Mouse (Mus musculus) lung, postnatal 0 days (tissue): ENCODE measurements around the gene Olfr1036. TPM values are rescaled to one million over a fixed set of nuclear protein-coding genes. Genes with fewer than 3 reads are reported as not detected.
"Not testable (repeated sequence)": the region's sequence is repeated elsewhere in the genome, so short reads cannot be mapped to it uniquely, and the experiment has no call there.

Experiments used
- ATAC-seq: fragments of 200-750 bp; cut with Nextera tagmentation; 2 replicates; pipeline ENCODE4 v1.8.0; 2017; ENCODE audit warnings: moderate library complexity
- DNase-seq: peaks from one replicate; pipeline ENCODE4 v3.0.0-alpha.2; 2016; ENCODE audit warnings: low spot score
- H3K27ac ChIP-seq: fragments of 300-500 bp; sonication (generic); 2 replicates; pipeline ENCODE4 v1.5.1; 2014; ENCODE audit warnings: antibody characterized with exemption, mild to moderate bottlenecking, low read length, mixed read lengths
- H3K27me3 ChIP-seq: fragments of 300-500 bp; sonication (generic); replicated peaks from 2 replicates; pipeline ENCODE4 v1.6.1; 2014; ENCODE audit warnings: low read length, mixed read lengths; ENCODE audit not compliant: insufficient read depth
- H3K36me3 ChIP-seq: fragments of 300-500 bp; sonication (generic); 2 replicates; pipeline ENCODE4 v1.6.1; 2014; ENCODE audit warnings: low read length, mixed read lengths; ENCODE audit not compliant: insufficient read depth
- H3K4me1 ChIP-seq: fragments of 300-500 bp; sonication (generic); 2 replicates; pipeline ENCODE4 v1.6.1; 2014; ENCODE audit warnings: antibody characterized with exemption, low read depth, low read length, mixed read lengths; ENCODE audit not compliant: insufficient read depth
- H3K4me2 ChIP-seq: fragments of 300-500 bp; sonication (generic); replicated peaks from 2 replicates; pipeline ENCODE4 v1.6.1; 2014; ENCODE audit warnings: low read depth, mild to moderate bottlenecking, low read length, moderate library complexity, mixed read lengths
- H3K4me3 ChIP-seq: fragments of 300-500 bp; sonication (generic); 2 replicates; pipeline ENCODE4 v1.5.1; 2014; ENCODE audit warnings: low read depth, low read length
- H3K9ac ChIP-seq: fragments of 300-500 bp; sonication (generic); replicated peaks from 2 replicates; pipeline ENCODE4 v1.6.1; 2014; ENCODE audit warnings: low read depth, mild to moderate bottlenecking
- H3K9me3 ChIP-seq: fragments of 300-500 bp; sonication (generic); 2 replicates; pipeline ENCODE4 v1.6.1; 2016; ENCODE audit warnings: low read length, mixed read lengths
- CTCF ChIP-seq: IDR thresholded peaks from 2 replicates; pipeline ENCODE4 v1.5.1; 2016; ENCODE audit warnings: antibody characterized with exemption, mild to moderate bottlenecking
- EP300 ChIP-seq: IDR thresholded peaks from 2 replicates; pipeline ENCODE4 v1.6.1; 2016; ENCODE audit warnings: antibody characterized with exemption, mild to moderate bottlenecking, control low read depth
- WGBS: fragments of 180-500 bp; shearing (Covaris S2); extraction: QIAGEN DNeasy Blood & Tissue Kit; methylation state at CpG from one replicate; pipeline ENCODE4 v1.1.7; 2014; 5-methylcytosine and 5-hydroxymethylcytosine counted together
- polyA plus RNA-seq: library from polyadenylated mRNA; unstranded; fragments of >200 nt; fragmentation: Nextera tagmentation; extraction: Ambion mirVana; gene quantifications from 2 replicates; pipeline ENCODE4 v1.2.1, GENCODE M21; 2015

Olfr1036 gene
- not detected in 2 replicates for polyA plus RNA-seq

- not testable (repeated sequence) for H3K4me1 ChIP-seq, H3K27me3 ChIP-seq, H3K4me2 ChIP-seq, H3K27ac ChIP-seq, H3K9me3 ChIP-seq, H3K36me3 ChIP-seq, DNase-seq, H3K9ac ChIP-seq, ATAC-seq, H3K4me3 ChIP-seq
Observed at GRCm38 (mm10) chr2:86073692-86074091, at the start of gene Olfr1036. TSS of gene Olfr1036 (plus strand) at chr2:86073992.

GRCm38 (mm10) chr2:86045561-86045960 lies 28.2 kb upstream of the Olfr1036 start, which contains the start of gene Olfr1034:
TSS of gene Olfr1034 (plus strand) at chr2:86045861.
- no peak for ATAC-seq
- H3K27ac ChIP-seq: no peak within 1 kb of the TSS
- no peak for TF ChIP-seq CTCF
- H3K27me3 ChIP-seq: no peaks in the 10 kb centered on the region
- H3K4me1 ChIP-seq: no peaks in the 10 kb centered on the region
- no peak within 1 kb of the TSS for H3K4me3 ChIP-seq
- DNase-seq: no peak
- H3K36me3 ChIP-seq: no peaks in the 10 kb centered on the region
- no peak within 1 kb of the TSS for H3K9ac ChIP-seq
- no peak within 1 kb of the TSS for H3K4me2 ChIP-seq
- no peaks in the 10 kb centered on the region for H3K9me3 ChIP-seq

DNA sequence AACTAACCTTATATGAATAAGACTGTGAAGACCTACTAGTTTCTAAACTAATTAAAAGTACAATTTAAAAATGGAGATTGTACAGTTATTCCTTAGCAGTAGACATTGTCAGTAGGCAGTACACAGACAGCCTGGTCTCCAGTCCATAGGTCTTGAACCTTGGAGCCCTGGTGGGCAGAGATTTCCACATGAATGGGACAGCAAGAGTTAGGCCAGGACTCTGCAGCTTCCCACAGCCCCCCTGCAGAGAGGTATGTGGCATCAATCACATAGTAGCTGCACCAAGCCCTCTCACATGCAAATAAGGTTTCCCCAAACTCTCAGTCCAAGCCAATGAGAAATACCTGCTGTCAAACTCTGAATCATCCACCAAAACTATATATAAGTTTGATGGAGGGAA lies 23.0 kb upstream of the Olfr1036 start:
- H3K4me3 ChIP-seq, H3K9me3 ChIP-seq, ATAC-seq, H3K4me2 ChIP-seq, H3K36me3 ChIP-seq, DNase-seq, H3K9ac ChIP-seq, H3K27me3 ChIP-seq, H3K4me1 ChIP-seq, H3K27ac ChIP-seq: not testable (repeated sequence)

DNA sequence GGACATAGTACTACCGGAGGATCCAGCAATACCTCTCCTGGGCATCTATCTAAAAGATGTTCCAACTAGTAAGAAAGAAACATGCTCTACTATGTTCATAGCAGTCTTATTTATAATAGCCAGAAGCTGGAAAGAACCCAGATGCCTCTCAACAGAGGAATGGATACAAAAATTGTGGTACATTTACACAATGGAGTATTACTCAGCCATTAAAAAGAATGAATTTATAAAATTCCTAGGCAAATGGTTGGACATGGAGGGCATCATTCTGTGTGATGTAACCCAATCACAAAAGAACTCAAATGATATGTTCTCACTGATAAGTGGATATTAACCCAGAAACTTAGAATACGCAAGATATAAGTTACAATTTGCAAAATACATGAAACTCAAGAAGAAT lies 10.0 kb upstream of the Olfr1036 start:
- 88% methylated on average over 2 of the region's 2 CpGs for WGBS
- not testable (repeated sequence) for DNase-seq, H3K4me1 ChIP-seq, H3K4me2 ChIP-seq, H3K27ac ChIP-seq, ATAC-seq, H3K36me3 ChIP-seq, H3K4me3 ChIP-seq, H3K9me3 ChIP-seq, H3K9ac ChIP-seq, H3K27me3 ChIP-seq

- Histone ChIP-seq H3K9ac (no peak overlapping the region), H3K27ac (no peak overlapping the region), H3K4me3 (no peak overlapping the region), H3K36me3 (no peaks in the 10 kb centered on the region), H3K4me2 (no peak overlapping the region), H3K4me1 (no peaks in the 10 kb centered on the region), H3K27me3 (no peaks in the 10 kb centered on the region), H3K9me3 (no peaks in the 10 kb centered on the region)
- WGBS: 92% methylated on average over 8 of the region's 8 CpGs
- no peak for DNase-seq
- ATAC-seq: no peak
- TF ChIP-seq EP300 (no peak), CTCF (no peak)
Observed at GRCm38 (mm10) chr2:86070189-86070588, 3.6 kb upstream of the Olfr1036 start.

GRCm38 (mm10) chr2:86080478-86080877 lies 6.7 kb downstream of the Olfr1036 start:
- not testable (repeated sequence) for DNase-seq, H3K4me3 ChIP-seq, ATAC-seq, H3K9me3 ChIP-seq, H3K9ac ChIP-seq, H3K36me3 ChIP-seq, H3K27ac ChIP-seq, H3K4me2 ChIP-seq, H3K4me1 ChIP-seq, H3K27me3 ChIP-seq
- WGBS: 80% methylated on average over 1 of the region's 1 CpGs

DNA sequence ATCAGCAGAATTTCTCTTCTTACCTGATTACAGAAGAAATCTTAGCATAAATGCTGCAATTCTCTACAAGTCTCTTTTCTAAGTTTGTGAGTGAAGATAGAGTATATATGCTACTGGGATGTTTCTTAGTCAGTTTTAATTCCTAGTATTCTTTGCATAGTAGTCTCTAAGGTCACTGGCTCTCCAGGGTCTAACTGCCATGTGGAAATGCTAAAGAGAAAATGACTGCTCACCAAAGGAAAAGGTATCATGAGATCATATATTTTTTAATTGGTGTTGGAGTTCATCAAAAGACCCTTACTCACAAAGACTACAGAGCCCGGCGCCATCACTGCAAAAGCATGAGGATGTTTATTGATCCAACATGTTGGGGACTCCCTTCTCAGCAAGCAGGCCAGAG lies 13.5 kb downstream of the Olfr1036 start, which contains the start of gene Olfr1037:
Gene Olfr1037, minus strand, starts transcription at position 101 of the 400 bp plus-strand sequence.
- no peak for TF ChIP-seq EP300
- TF ChIP-seq CTCF: no peak
- WGBS: 93% methylated on average over 2 of the region's 2 CpGs
- no peaks in the 10 kb centered on the region for H3K9me3 ChIP-seq
- no peaks in the 10 kb centered on the region for H3K36me3 ChIP-seq
- H3K9ac ChIP-seq: no peak within 1 kb of the TSS
- ATAC-seq (no peak), DNase-seq (no peak)
- H3K4me2 ChIP-seq: no peak within 1 kb of the TSS
- no peaks in the 10 kb centered on the region for H3K27me3 ChIP-seq
- H3K4me3 ChIP-seq: no peak within 1 kb of the TSS
- no peaks in the 10 kb centered on the region for H3K4me1 ChIP-seq
- no peak within 1 kb of the TSS for H3K27ac ChIP-seq

Other genes starting within 250 kb of the Olfr1036 start
- gene Olfr1019, start 228.5 kb upstream of the Olfr1036 start, polyA plus RNA-seq: not detected in 2 replicates
- gene Olfr1020, start 227.0 kb upstream of the Olfr1036 start, polyA plus RNA-seq: not detected in 2 replicates
- gene Olfr1022, start 205.4 kb upstream of the Olfr1036 start, polyA plus RNA-seq: not detected in 2 replicates
- gene Olfr1023, start 188.4 kb upstream of the Olfr1036 start, polyA plus RNA-seq: not detected in 2 replicates
- gene Olfr1024, start 168.9 kb upstream of the Olfr1036 start, polyA plus RNA-seq: not detected in 2 replicates
- gene Olfr1025-ps1, start 158.8 kb upstream of the Olfr1036 start, polyA plus RNA-seq: not detected in 2 replicates
- not detected in 2 replicates for gene Olfr1026, start 152.4 kb upstream of the Olfr1036 start, polyA plus RNA-seq
- not detected in 2 replicates for gene Olfr1028, start 123.6 kb upstream of the Olfr1036 start, polyA plus RNA-seq
- not detected in 2 replicates for gene Olfr1029, start 100.1 kb upstream of the Olfr1036 start, polyA plus RNA-seq
- gene Olfr1030, start 94.7 kb upstream of the Olfr1036 start, polyA plus RNA-seq: not detected in 2 replicates
- not detected in 2 replicates for gene Olfr1031, start 83.7 kb upstream of the Olfr1036 start, polyA plus RNA-seq
- not detected in 2 replicates for gene Olfr1032, start 68.5 kb upstream of the Olfr1036 start, polyA plus RNA-seq
- gene Olfr1033, start 53.4 kb upstream of the Olfr1036 start, polyA plus RNA-seq: 3.4 and 8.8 TPM in 2 replicates
- 0.06 TPM in 1 of 2 replicates, not detected in the other for gene Olfr1034, start 28.1 kb upstream of the Olfr1036 start, polyA plus RNA-seq
- gene Olfr1037, start 13.4 kb downstream of the Olfr1036 start, polyA plus RNA-seq: not detected in 2 replicates
- gene Olfr1039, start 61.9 kb downstream of the Olfr1036 start, polyA plus RNA-seq: not detected in 2 replicates
- gene Olfr1040, start 72.7 kb downstream of the Olfr1036 start, polyA plus RNA-seq: not detected in 2 replicates
- not detected in 2 replicates for gene Olfr1042, start 87.8 kb downstream of the Olfr1036 start, polyA plus RNA-seq
- not detected in 2 replicates for gene Olfr1043, start 93.5 kb downstream of the Olfr1036 start, polyA plus RNA-seq
- not detected in 2 replicates for gene Olfr1044, start 103.8 kb downstream of the Olfr1036 start, polyA plus RNA-seq
- not detected in 2 replicates for gene Olfr52, start 111.7 kb downstream of the Olfr1036 start, polyA plus RNA-seq
- not detected in 2 replicates for gene Olfr1045, start 129.0 kb downstream of the Olfr1036 start, polyA plus RNA-seq
- not detected in 2 replicates for gene Olfr1046, start 145.3 kb downstream of the Olfr1036 start, polyA plus RNA-seq
- gene Olfr1047, start 157.4 kb downstream of the Olfr1036 start, polyA plus RNA-seq: not detected in 2 replicates
- not detected in 2 replicates for gene Olfr1048, start 166.3 kb downstream of the Olfr1036 start, polyA plus RNA-seq
- not detected in 2 replicates for gene Olfr1049, start 184.3 kb downstream of the Olfr1036 start, polyA plus RNA-seq
- gene Olfr1051, start 205.1 kb downstream of the Olfr1036 start, polyA plus RNA-seq: not detected in 2 replicates
- not detected in 2 replicates for gene Olfr1052, start 218.5 kb downstream of the Olfr1036 start, polyA plus RNA-seq
- gene Olfr1053, start 241.3 kb downstream of the Olfr1036 start, polyA plus RNA-seq: not detected in 2 replicates